Mouse (Mus musculus) right cerebral cortex, postnatal 4 days (tissue): ENCODE measurements around the gene Gpr171.
"Not testable (repeated sequence)": the region's sequence is repeated elsewhere in the genome, so short reads cannot be mapped to it uniquely, and the experiment has no call there.

ENCODE experiments used
- DNase-seq: peaks from one replicate; pipeline ENCODE4 v3.0.0-alpha.2; 2022

Gene Gpr171

DNA sequence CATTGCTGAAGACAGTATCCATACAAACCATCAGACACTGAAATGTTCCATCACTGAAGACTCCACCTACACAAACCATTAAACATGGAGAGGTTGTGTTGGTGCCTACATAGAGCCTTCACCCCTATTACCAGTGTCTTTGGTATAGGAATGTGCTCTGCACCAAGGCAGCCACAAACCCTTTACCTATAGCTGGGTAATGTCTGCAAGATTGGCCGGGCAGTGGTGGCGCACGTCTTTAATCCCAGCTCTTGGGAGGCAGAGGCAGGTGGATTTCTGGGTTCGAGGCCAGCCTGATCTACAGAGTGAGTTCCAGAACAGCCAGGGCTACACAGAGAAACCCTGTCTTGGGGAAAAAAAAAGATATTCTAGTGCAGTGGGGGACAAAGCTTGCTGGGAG is 11.7 kb upstream of the Gpr171 start:
- not testable (repeated sequence) for DNase-seq

DNA sequence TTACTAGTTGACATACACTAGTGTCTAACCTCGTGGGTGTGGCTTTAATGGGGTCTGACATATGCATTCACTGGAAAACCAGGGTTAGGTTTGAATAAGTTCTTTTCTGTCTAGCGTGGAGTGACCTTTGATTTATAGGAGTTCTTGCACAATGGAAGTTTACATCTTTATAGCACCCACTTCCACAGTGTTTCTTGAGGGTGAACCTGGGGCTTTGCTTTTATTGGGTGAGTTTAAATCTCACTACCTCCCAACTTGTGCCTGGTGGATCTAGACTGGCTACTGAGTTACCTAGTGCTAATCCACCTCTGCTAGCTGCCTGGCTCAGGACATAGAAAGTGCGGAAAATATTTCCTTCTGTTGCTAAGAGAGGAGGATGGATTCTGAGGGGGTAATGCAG is 10.3 kb upstream of the Gpr171 start:
- DNase-seq = no peak

DNA sequence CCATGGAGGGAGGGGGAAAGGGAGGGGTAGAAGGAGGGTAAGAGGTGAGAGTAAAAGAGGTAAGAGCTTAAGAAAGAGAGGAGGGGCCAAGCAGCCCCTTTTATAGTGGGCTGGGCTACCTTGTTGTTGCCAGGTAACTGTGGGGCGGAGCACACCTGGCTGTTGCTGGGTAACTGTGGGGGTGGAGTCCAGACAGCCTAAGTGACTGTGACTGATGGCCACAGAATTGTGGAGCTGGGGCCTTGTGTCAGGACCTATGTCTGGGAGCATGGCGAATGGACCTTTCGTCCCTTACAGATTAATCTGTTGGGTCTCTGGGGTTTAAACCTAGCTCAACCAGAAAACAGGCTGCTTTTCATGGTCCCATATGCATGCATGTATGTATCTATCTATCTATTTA is 8.2 kb upstream of the Gpr171 start:
- DNase-seq = not testable (repeated sequence)

DNA sequence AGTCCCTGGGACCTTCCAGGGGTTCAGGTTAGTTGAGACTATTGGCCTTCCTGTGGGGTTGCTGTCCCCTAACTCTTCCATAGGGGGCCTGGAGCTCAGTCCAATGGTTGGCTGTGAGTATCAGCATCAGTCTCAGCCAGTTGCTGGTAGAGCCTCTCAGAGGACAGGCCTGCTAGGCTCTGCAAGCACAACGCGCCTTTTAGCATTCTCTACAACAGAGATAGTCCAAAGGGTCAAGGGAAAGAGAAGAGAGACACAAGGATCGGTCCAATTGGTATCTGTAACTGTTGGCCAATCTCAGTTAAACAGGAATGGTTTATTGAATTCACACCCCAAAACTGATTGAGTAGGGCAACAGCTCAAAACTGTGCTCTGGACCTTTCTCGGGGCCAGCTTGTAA is 5.8 kb upstream of the Gpr171 start:
- no peak for DNase-seq

DNA sequence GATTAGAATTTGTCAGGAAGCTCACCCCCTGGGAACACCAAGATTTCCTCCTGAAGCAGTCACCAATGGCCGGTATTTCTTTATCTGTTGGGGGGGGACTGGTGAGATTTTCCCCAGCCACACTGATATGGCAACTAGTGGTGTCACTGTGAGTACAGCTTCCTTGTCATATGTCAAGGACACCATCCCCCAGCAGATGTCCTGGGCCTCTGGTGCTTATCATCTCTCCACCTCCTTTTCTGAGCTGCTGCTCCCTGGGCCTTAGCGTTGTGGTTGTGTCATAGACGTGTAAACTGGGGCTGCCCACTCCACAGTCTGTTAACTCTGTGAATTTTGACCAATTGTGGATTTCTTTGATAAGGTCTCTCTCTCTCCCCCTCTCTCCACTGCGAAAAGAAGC is 2.8 kb upstream of the Gpr171 start:
- DNase-seq = no peak

DNA sequence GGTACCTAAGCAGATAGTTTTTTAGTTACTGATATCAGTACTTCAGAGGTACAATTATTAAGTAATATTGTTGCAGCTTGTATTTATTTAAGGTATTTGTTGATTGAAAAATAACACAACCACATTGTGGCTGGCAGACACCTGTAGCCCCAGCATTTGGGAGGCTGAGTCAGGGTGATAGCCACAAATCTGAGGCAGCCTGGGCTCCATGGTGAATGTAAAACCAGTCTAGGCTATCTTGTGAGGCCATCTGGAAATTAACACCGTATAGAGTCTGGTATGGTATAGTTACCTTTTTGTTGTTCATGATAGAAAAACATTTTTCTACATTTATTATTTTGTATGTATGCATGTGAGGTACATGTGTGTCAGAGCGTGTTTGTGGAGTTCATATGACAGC is 525 bp upstream of the Gpr171 start:
- no peak for DNase-seq

DNA sequence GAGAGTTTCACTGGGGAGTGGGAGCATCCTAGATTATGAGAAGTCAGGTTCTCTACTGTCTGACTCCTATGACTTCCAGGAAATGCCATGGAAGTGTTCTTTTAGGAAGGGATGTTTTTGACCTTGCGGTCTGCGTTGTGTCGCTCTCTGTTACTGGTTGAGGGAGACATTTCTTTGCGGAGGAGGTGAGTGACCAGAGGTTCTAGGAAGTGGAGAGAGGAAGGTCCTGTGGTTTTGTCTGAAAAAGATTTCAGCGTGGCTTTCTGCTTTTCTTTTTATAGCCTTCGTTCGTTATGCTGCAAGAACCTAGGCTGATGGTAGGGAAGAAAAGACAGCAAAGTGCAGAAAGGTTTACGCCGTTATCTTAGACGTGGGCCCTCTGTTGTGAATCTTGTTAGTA is 3.1 kb downstream of the Gpr171 start:
- no peak for DNase-seq

DNA sequence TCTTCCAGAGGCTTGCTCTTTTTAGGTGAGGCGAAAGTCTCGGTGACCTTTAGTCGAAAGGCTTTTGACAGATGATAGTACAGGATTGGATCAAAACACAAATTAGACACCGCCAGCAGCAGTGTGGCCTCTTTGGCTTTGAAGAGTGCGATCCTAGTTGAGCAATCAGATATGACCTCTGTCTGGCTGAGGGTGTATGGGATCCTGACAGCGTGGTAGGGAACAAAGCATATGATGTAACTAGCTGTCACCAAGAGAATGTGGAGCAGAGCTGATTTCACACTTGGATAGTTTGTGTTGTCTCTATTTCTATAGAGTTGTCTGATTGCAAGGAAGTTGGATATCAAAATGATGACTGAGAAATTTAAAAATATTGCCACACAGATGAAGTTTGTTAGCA is 4.2 kb downstream of the Gpr171 start:
- DNase-seq = no peak

DNA sequence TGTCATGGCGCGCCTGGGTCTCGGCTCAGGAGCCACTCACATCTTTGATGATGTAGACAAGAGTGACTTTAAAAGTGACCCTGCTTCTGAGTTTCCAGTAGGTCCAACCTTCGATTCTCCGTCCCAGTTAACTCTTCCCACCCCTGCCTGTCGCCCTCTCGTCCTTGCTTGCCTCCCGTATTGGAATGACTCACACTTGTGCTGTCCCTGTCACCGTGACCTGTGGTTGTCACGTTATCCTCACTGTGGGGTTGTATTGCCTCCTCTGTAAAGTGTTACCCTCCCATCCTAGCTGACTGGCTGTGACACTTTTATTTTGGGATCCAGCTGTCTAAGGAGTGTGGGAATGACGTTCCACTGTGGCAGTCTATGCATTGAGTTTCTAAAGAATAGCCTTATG is 8.9 kb downstream of the Gpr171 start:
- no peak for DNase-seq

DNA sequence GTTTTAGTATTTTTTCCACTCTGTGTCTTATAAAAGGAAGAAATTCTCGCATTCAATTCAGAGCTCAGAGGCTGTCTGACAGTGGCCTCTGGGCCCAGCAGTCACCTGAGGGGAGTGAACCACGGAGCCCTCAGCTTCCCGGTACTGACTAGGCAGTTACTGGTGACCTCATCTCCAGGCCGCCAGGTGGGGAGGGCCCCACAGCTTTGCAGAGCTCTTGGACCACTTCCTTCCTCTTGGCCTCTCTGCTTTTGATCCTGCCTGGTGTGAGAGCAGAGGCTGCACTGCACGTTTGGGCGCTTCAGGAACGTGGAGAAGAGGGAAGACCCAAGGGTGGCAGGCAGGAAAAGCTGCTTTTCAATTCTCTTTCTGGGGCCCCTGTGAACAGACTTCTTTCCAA is 20.7 kb downstream of the Gpr171 start:
- no peak for DNase-seq

DNA sequence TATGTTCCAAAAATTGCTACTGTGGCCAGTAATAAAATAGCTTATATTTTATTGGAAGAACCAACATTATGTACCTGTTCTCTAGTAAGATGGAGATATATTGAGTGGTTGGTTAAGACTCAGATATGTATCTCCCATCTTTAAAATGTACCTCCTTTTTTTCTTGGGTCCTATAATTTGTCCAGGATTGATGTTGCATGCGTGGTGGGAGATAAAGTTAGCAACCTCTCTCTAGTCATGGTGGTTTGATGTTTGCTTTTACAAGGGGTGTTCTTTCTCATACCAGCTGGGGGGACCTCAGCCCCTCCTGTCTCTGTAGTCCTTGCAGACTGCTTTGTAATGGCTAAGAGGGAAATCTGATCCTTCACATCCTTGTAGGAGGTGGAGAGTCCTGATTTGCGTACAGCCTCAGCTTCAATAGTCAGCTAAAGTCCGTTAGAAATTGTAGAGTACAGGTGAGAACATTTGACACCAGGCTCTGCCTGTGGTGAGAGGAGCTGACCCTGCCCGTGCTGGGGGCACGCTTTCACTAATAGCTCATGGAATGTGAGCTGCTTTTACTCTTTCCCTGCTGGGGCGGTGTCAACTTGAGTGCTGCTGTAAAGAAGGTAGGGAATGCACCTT is 21.2 kb downstream of the Gpr171 start:
- no peak for DNase-seq

DNA sequence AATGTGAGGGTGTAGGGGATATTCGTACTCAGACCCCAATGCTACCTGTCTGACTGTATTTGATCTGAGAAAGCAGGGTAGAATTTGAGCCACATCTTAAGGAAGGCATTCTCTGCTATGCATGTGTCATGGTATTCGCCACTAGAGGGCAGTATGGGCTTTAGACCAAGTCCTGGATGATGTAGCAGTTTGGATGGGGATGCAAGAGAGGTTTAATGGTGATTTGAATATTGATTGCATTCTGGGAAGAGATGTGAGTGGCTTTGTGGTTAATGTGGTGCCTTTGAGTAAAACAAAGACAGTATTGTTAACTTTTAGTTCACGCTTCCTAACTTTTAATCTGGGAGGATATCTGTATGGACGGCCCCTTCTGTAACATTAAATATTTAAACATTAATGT is 22.3 kb downstream of the Gpr171 start:
- DNase-seq = no peak

DNA sequence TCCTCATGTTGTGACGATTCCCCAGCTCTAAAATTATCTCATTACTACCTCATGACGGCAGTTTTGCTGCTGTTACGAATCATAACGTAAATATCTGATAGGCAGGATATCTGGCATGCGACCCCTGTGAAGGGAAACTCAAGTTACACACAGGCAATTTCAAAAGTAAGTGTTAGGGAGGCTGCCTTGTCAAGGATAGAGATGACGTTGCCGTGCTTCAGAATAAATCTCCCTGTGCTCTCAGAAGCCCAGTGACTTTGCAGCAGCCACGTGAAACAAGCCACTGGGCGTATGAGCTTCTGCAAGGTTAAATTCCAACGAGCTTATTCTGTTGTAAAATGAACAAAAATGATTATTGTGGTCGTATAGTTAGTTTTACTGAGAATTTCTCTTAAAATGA is 23.0 kb downstream of the Gpr171 start:
- no peak for DNase-seq

DNA sequence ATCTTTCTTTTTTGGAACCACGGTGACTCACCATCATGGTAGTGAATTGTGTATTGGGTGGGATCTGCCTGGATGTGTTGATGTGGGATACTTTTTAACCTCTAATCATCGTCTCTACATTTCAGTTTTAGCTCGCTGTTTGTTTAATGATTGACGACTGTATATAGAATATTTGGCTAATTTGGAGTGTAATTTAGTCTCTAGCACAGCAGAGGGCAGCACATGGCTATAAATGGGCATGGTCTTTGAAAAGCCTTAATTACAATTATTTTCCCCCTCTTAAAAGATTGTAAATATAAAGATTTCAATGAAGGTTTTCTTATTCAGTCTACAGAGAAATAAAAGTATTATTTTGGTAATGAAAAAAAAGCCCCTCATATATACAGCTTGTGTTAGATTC is 24.3 kb downstream of the Gpr171 start:
- DNase-seq = no peak

DNA sequence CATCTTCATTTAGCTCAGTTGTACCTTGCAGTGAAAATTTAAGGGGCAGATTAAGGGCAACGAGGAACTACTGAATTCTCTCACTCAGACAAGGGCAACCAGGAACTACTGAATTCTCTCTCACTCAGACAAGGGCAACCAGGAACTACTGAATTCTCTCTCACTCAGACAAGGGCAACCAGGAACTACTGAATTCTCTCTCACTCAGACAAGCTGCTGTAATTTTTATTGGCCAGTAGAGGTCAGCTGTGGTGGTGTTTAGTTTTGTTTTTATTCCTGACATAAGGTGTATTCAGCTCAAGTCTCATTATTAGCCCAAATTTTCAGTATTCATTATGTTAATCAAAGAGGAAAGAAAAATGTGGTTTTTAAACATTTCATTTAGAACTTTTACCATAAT is 32.5 kb downstream of the Gpr171 start:
- DNase-seq = not testable (repeated sequence)

DNA sequence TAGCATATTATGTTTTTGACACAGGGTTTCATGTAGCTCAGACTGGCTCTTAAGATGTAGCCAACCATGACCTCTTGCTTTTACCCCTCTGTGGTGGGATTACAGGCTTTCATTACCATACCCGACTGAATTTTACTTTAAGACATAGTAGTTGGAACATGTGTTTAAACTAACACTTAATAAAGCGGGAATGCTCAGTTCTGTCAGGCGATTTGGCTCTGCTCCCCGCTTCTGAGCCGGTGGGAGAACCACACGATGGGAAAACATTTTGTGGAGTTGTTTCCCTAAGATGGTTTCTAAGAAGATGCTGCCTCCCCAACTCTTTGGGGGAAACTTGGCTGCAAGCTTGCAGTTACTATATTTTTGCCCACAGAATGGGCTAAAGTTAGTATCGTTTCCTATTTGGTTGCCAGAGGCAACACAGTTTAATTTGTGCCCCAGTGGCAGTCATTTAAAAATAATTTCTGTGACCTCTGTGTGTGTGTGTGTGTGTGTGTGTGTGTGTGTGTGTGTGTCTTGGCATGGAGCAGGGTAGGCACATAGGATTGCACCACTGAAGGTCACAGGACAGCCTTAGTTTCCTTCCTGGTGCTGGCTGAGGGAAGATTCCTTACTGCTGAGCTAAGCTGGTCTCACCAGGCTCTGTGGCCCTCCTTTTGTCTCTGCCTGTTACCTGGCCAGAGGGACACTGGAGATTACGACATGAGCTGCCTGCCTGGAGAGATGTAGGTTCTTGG is 34.9 kb downstream of the Gpr171 start:
- DNase-seq = no peak

DNA sequence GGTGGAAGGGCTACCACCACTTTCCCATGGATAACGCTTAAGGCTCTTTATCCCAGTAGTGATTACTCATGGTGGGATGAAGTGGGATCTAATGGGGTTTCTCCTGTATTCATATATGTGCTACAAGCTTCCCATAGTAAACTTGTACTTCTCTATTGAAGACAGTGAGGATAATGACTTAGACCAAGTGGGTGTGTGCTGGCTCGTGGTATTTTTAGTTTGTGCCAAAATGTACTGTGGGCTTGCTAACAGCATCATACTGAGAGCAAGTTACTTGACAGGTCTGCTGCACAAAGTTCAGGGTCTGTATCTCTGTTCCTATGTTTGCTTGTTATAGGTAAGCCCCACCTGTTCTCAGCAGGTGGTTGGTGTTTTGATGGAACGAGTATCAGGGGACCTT is 35.7 kb downstream of the Gpr171 start:
- DNase-seq = no peak

DNA sequence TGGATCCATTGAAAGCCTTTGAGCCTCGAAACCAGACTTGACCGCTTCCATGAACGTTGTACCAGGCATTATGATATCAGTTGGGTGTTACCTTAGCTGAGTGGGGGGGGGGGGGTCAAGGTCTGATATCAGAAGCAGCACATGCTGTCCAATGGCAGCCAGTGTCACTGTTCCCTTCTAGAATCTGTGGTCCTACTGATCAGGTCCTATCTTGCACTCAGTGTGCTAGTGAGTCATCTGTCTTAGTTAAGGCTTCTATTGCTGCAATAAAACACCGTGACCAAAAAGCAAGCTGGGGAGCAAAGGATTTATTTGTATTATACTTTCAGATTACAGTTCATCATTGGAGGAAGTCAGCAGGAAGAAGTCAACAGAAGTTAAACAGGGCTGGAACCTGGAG is 38.2 kb downstream of the Gpr171 start:
- DNase-seq = no peak

DNA sequence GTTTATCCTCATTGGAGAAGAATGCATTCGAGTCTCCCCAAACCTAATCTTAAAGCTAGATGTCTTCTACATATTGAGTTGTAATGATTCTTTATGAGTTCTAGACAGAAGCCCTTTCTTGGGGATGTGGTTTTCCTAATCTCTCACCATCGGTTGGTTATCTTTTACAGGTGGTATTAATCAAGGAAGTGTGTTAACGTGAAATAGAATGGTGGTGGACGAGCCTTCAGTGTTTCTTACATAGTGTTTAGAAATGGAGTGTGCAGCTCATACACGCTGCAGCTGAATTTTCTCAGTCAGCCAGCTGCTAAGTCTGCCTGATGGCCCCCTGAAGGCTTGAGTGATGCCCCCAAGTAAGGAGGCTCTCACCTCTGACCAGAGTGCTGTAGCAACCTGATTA is 39.5 kb downstream of the Gpr171 start:
- no peak for DNase-seq

DNA sequence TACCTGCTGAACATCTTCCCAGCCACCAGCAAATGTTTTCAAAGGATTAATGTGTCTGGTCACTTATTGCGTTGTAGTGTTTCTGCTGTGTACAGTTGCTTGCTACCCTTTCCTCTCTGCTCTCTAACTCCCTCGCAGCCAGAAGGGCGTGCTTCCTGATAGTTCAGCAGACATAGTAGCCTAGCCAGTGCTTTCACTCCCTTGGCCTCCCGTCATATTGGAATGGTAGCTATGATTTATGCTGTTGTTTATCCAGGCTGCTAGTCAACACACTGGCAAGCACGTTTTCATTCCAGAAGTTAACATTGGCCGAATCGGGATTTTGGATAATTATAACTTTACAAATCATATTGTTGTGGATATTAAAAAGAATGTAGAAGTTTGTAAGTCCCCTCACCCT is 41.5 kb downstream of the Gpr171 start:
- DNase-seq = no peak

DNA sequence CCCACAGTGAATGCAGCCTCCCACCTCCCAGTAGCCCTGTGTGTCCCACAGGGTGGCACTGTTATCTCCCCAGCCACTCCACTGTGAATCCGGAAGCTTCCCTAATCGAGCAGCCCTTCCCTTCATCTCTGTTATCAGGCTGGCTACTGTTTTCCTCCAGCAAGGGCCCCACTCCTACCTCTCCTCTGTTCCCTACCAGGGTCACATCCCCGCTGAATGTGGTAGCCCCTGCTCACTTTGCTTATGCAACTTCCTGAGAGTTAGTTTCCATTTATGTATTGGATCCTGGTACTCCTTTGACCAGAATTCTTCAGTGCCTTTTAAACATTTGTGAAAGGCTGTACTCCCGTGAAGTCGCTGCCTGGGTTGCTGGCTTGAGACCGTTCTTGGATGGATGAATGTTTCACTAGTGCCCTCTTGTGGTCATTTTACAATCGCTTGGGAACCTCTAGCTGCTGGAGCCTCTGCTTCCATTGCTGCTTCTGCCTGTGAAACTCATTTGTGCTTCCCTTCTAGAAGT is 42.5 kb downstream of the Gpr171 start:
- DNase-seq = peak; percentile 43

DNA sequence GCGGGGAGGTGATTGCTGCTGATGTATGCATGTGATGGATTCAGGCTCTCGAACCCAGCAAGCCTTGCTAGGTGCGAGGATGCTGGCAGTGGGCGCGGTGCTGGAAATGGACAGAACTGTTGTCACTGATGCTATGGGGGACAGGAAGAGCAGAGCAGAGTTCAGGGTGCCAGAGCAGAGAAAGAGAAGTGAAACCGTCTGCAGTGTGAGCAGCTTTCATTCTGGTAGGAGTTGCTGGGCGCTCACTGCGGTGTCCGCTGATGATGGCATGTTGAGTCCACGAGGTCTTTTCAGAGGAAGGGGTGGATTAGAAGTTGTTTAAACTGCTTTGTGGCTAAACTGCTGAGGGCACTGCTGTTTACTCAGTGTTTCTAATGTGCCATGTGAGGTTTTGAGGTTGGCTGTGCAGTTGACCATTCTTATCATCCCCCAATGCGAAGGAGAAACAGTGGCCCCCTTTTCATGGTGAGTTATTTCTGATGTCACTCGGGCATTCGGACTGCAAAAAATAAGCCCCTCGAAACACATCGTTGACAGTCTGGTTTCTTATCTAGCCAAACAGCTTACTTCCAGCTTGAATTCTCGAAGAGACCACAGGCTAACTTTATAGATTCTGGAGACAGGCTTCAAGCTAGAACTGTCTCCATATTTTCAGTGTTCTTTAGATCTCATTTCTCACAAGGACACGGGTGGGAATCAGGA is 46.6 kb downstream of the Gpr171 start:
- DNase-seq = no peak
